Mouse (Mus musculus): Measurements from ENCODE around the gene Ap1ar.

- TF ChIP-seq CTCF (conservative IDR thresholded peaks at IDR 0.05; ENCODE audit: insufficient read depth, insufficient read length, low read depth, low read length) (no peak), POLR2A (IDR thresholded peaks at IDR 0.05; ENCODE audit: low read depth, low read length) (no peak)
Observed at GRCm38 (mm10) chr3:127791595-127792561, 45.4 kb downstream of the Ap1ar start.
